Mouse (Mus musculus): ENCODE measurements around the gene Gm8947.
"Not testable (repeated sequence)": the region's sequence is repeated elsewhere in the genome, so short reads cannot be mapped to it uniquely, and the experiment has no call there.

DNA sequence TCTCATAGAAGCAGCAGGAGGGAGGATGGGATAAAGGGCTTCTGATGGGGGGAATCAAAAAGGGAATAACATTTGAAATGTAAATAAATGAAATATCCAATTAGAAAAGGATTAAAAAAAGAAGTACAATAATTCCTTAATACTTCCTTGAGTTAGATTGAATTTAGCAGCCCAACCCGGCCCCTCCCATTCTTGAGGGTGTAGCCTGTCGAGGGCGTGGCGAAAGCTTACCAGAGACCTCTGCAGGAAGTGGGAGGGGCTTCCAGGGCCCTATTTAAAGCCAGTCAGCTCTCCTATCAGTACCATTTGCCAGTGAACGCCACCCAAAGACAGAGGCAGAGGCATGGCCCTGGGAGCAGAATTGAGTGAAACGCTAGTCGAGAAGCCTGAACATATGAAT is at the start of gene Gm8947:
- TF ChIP-seq CTCF (IDR thresholded peaks at IDR 0.05); POLR2A (IDR thresholded peaks at IDR 0.05; ENCODE audit: insufficient read depth, low read depth, low read length): not testable (repeated sequence)
